Mouse (Mus musculus): ENCODE data around the gene C130074G19Rik.

- TF ChIP-seq TCF12 (IDR thresholded peaks at IDR 0.05; ENCODE audit: insufficient read depth, poor library complexity, severe bottlenecking) (no peak), MAX (IDR thresholded peaks at IDR 0.05; ENCODE audit: low read depth) (no peak), TCF3 (IDR thresholded peaks at IDR 0.05; ENCODE audit: insufficient read length, low read depth) (no peak), E2F4 (IDR thresholded peaks at IDR 0.05; ENCODE audit: insufficient read depth) (no peak), POLR2A (IDR thresholded peaks at IDR 0.05; ENCODE audit: insufficient read length, low read depth) (no peak), MYOD1 (IDR thresholded peaks at IDR 0.05; ENCODE audit: control insufficient read depth in 1 of 3, insufficient read length in 2 of 3, low read depth in 2 of 3) (no peak), MYOG (IDR thresholded peaks at IDR 0.05; ENCODE audit: control insufficient read depth in 1 of 3, insufficient read depth in 1 of 3, insufficient read length in 2 of 3, low read depth in 2 of 3) (no peak), USF1 (IDR thresholded peaks at IDR 0.05; ENCODE audit: low read depth) (no peak), POLR2AphosphoS2 (IDR thresholded peaks at IDR 0.05; ENCODE audit: insufficient read length, low read depth) (no peak), SRF (IDR thresholded peaks at IDR 0.05; ENCODE audit: control insufficient read depth, insufficient read length, low read depth) (no peak)
Observed at GRCm38 (mm10) chr1:184857216-184857615, 25.8 kb downstream of the C130074G19Rik start.

Data from myocyte (in vitro differentiated cells).